Mouse (Mus musculus) lung, adult 2 months (tissue): Measurements from ENCODE around the gene Adam25.
"Not testable (repeated sequence)": the region's sequence is repeated elsewhere in the genome, so short reads cannot be mapped to it uniquely, and the experiment has no call there.

Source experiments
- CTCF ChIP-seq: fragments of 200-500 bp; IDR thresholded peaks from 2 replicates; pipeline ENCODE4 v1.5.1; 2011; ENCODE audit warnings: mild to moderate bottlenecking, low read length, control low read depth; ENCODE audit not compliant: insufficient read depth
- POLR2A ChIP-seq: fragments of 200-500 bp; IDR thresholded peaks from 2 replicates; pipeline ENCODE4 v1.6.1; 2011; ENCODE audit warnings: low read depth, mild to moderate bottlenecking, control low read depth, low read length, borderline replicate concordance; ENCODE audit errors: extremely low read depth

DNA sequence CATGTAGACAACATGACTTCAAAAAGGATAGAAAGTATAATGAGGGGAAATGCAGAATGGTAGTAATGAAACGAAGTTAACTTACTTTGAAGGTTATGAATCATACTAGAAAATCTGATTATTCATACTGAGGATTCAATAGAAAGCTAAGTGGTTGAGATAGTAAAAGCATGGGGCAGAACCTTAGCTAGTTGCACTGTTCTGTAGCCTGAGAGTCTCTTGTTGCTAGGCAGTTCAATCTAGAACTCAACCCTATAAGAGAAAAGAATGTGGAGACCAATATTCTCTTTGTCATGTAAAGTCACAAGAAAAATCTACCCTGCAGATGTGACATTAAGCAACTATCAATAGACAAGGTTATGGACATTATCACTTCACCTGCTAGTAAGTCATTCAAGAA, at the start of gene Adam25:
- not testable (repeated sequence) for TF ChIP-seq POLR2A, CTCF
